Mouse (Mus musculus) limb, embryonic 15.5 days (tissue): ENCODE measurements around the gene Trim71. TPM values are rescaled to one million over a fixed set of nuclear protein-coding genes. Genes with fewer than 3 reads are reported as not detected.

Source experiments
- ATAC-seq: fragments of 200-750 bp; cut with Nextera tagmentation; 2 replicates; pipeline ENCODE4 v1.8.0; 2017; ENCODE audit warnings: low read depth, moderate TSS enrichment; ENCODE audit not compliant: insufficient number of reproducible peaks, low FRiP score, low TSS enrichment
- H3K27ac ChIP-seq: fragments of 300-500 bp; sonication (generic); 2 replicates; pipeline ENCODE4 v1.5.1; 2015; ENCODE audit warnings: moderate library complexity, mild to moderate bottlenecking, inconsistent platforms
- H3K27me3 ChIP-seq: fragments of 300-500 bp; sonication (generic); 2 replicates; pipeline ENCODE4 v1.6.1; 2015; ENCODE audit warnings: inconsistent platforms
- H3K36me3 ChIP-seq: fragments of 300-500 bp; sonication (generic); 2 replicates; pipeline ENCODE4 v1.6.1; 2015; ENCODE audit warnings: inconsistent platforms
- H3K4me1 ChIP-seq: fragments of 300-500 bp; sonication (generic); 2 replicates; pipeline ENCODE4 v1.6.1; 2015; ENCODE audit warnings: inconsistent platforms
- H3K4me2 ChIP-seq: fragments of 300-500 bp; sonication (generic); 2 replicates; pipeline ENCODE4 v1.6.1; 2015; ENCODE audit warnings: mild to moderate bottlenecking, inconsistent platforms
- H3K4me3 ChIP-seq: fragments of 300-500 bp; sonication (generic); 2 replicates; pipeline ENCODE4 v1.5.1; 2015; ENCODE audit warnings: mild to moderate bottlenecking, inconsistent platforms
- H3K9ac ChIP-seq: fragments of 300-500 bp; sonication (generic); 2 replicates; pipeline ENCODE4 v1.6.1; 2015; ENCODE audit warnings: inconsistent platforms
- H3K9me3 ChIP-seq: fragments of 300-500 bp; sonication (generic); 2 replicates; pipeline ENCODE4 v1.6.1; 2016; ENCODE audit warnings: inconsistent platforms
- WGBS: fragments of 180-500 bp; shearing (Covaris S2); methylation state at CpG from one replicate; pipeline ENCODE4 v1.1.7; 2015; 5-methylcytosine and 5-hydroxymethylcytosine counted together
- polyA plus RNA-seq: library from polyadenylated mRNA; unstranded; fragments of >200 nt; fragmentation: Nextera tagmentation; extraction: Ambion mirVana; gene quantifications from 2 replicates; pipeline ENCODE4 v1.2.1, GENCODE M21; 2015

Trim71 gene
- polyA plus RNA-seq, 1 experiment from 2014 or later, result 0.24 TPM

DNA sequence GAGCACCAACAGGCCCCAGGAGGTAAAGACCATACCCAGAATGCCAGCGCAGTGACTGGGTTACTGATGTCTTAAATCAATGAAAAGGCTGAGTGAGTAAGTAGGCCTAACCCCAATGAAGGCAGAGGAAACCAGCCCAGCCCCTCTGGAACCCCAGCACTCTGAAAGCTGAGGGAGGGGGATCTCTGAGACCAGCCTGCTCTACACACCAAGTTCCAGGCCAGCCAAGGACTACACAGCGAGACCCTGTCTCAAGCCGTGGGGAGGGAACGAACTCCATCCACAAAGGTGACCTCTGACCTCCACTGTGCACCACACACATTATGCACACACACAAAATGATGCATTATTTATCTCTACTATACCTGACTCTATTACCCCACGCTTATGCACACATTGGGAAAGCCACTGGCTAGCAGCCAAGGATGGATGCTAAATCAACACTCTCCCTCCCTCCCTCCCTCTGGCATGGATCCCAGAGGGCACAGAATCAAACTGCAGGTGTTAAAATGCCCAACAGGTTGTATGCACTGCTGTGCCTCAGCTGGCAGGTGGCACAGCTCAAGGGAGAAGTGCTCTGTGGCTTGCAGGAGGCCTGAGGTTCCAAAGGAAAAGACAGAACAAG is 9.7 kb downstream of the Trim71 start:
- ATAC-seq, result no peak; the same call in 1 of the 2 replicates
- H3K9ac ChIP-seq, result no peak overlapping the region

DNA sequence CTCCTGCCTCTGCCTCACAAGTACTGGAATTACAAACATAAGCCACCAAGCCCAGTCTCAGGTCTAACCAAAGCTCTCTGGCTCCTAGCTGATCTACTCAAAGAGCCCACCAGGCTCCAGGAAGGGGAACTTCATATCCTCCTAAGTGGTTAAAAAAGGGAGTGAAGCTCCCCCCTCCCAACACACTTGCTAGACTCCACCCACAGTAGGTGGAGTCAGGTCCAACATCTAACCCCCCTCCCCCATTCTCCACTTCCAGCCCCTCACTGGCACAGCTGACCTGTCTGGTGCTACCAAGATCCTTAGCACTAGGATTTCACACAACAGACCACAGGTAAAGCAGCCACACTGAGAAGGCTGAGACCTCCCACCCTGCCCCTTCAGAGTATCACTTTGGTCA is 10.3 kb downstream of the Trim71 start:
- ATAC-seq, result no peak
- Histone ChIP-seq H3K4me1 (peaks cover 8% of the 10 kb centered on the region), H3K4me2 (no peak overlapping the region)

More for the DNA sequence above, 9.7 kb downstream of the Trim71 start:
- Histone ChIP-seq H3K27me3 (peaks cover 11% of the 10 kb centered on the region), H3K4me2 (no peak overlapping the region), H3K27ac (no peak overlapping the region), H3K9me3 (no peaks in the 10 kb centered on the region), H3K4me1 (peaks cover 8% of the 10 kb centered on the region), H3K4me3 (no peak overlapping the region), H3K36me3 (no peaks in the 10 kb centered on the region)
- 56% methylated on average over 5 of the region's 5 CpGs for WGBS

DNA sequence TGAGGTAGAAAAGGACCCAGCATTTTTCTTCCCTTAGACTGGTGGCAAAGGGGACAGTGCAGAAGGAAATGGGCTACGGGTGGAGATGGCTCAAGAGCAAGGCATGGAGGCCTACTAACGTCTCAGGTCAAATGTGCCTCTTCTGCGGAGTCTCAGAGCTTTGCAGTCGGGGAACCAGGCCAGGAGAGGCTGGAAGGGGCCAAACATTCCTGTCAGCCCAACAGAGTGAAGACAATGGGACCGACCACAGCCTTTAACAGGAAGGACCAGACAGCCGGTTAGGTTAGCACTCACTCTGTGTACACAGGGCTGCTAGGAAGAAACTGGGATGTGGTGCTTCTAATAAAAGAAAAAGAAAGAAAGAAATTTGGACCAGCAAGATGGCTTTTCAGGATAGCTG is 14.1 kb downstream of the Trim71 start:
- Histone ChIP-seq H3K27ac (no peak overlapping the region), H3K4me3 (no peak overlapping the region), H3K36me3 (no peaks in the 10 kb centered on the region), H3K9ac (no peak overlapping the region), H3K9me3 (no peaks in the 10 kb centered on the region), H3K4me2 (no peak overlapping the region), H3K4me1 (peaks cover 16% of the 10 kb centered on the region), H3K27me3 (no peaks in the 10 kb centered on the region)
- 49% methylated on average over 6 of the region's 6 CpGs for WGBS
- ATAC-seq, result no peak

More for the DNA sequence above, 10.3 kb downstream of the Trim71 start:
- no peak overlapping the region for H3K4me3 ChIP-seq
- H3K9ac ChIP-seq, result no peak overlapping the region
- H3K9me3 ChIP-seq, result no peaks in the 10 kb centered on the region
- no peaks in the 10 kb centered on the region for H3K36me3 ChIP-seq
- H3K27me3 ChIP-seq, result peaks cover 5% of the 10 kb centered on the region
- H3K27ac ChIP-seq, result no peak overlapping the region

GRCm38 (mm10) chr9:114549117-114549516 is 15.1 kb downstream of the Trim71 start:
- no peak overlapping the region for H3K9ac ChIP-seq
- no peak overlapping the region for H3K27ac ChIP-seq
- H3K27me3 ChIP-seq, result no peaks in the 10 kb centered on the region
- H3K4me2 ChIP-seq, result no peak overlapping the region
- peaks cover 18% of the 10 kb centered on the region for H3K4me1 ChIP-seq
- WGBS, result 61% methylated on average over 5 of the region's 5 CpGs
- H3K9me3 ChIP-seq, result no peaks in the 10 kb centered on the region
- H3K4me3 ChIP-seq, result no peak overlapping the region
- no peak for ATAC-seq
- no peaks in the 10 kb centered on the region for H3K36me3 ChIP-seq

- Histone ChIP-seq H3K4me3 (no peak overlapping the region), H3K27ac (no peak overlapping the region), H3K4me1 (peaks cover 22% of the 10 kb centered on the region), H3K4me2 (no peak overlapping the region), H3K36me3 (no peaks in the 10 kb centered on the region), H3K9ac (no peak overlapping the region), H3K9me3 (no peaks in the 10 kb centered on the region), H3K27me3 (no peaks in the 10 kb centered on the region)
- no peak for ATAC-seq
- 51% methylated on average over 4 of the region's 4 CpGs for WGBS
Observed at GRCm38 (mm10) chr9:114548496-114548895, 15.7 kb downstream of the Trim71 start.

- Histone ChIP-seq H3K27ac (no peak overlapping the region), H3K36me3 (no peaks in the 10 kb centered on the region), H3K27me3 (no peaks in the 10 kb centered on the region), H3K4me3 (no peak overlapping the region), H3K4me2 (no peak overlapping the region), H3K4me1 (peaks cover 22% of the 10 kb centered on the region), H3K9ac (no peak overlapping the region), H3K9me3 (no peaks in the 10 kb centered on the region)
- 51% methylated on average over 6 of the region's 6 CpGs for WGBS
- no peak for ATAC-seq
Observed at GRCm38 (mm10) chr9:114547643-114548077, 16.5 kb downstream of the Trim71 start.

GRCm38 (mm10) chr9:114546765-114547164 is 17.4 kb downstream of the Trim71 start:
- Histone ChIP-seq H3K9ac (no peak overlapping the region), H3K4me2 (no peak overlapping the region), H3K9me3 (no peaks in the 10 kb centered on the region), H3K36me3 (no peaks in the 10 kb centered on the region), H3K27ac (no peak overlapping the region), H3K4me3 (no peak overlapping the region), H3K4me1 (peaks cover 22% of the 10 kb centered on the region), H3K27me3 (no peaks in the 10 kb centered on the region)
- no peak for ATAC-seq
- WGBS, result 55% methylated on average over 12 of the region's 12 CpGs

DNA sequence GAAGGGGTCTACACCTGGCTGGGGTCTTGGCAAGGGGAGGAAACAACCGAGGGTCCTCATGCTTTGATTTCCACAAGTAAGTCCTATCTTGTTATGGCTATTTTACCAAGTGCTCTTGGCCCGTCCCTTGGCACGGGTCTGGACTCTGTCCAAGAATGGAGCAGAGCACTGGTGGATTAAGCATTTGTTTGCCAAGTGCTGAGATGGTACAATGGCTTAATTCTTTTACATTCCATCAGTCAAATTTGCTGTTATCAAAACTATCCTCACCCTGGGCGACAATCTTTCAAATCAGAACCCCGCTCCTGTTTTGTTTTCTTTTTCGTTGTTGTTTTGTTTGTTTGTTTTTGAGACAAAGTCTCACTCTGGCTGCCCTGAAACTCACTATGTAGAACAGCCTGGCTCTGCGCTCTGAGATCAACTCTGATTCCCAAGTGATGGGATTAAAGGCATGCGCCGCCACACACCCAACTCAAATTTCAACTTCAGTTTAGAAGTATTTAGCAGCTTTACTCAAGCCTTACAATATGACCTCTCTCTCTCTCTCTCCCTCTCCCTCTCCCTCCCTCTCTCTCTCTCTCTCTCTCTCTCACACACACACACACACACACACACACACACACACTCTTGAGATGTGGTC is 19.3 kb downstream of the Trim71 start:
- Histone ChIP-seq H3K27me3 (no peaks in the 10 kb centered on the region), H3K36me3 (no peaks in the 10 kb centered on the region), H3K4me2 (0 out of 2 replicates have a peak overlapping the region, but pooled peaks have one; percentile 19), H3K9me3 (no peaks in the 10 kb centered on the region), H3K27ac (no peak overlapping the region), H3K9ac (no peak overlapping the region), H3K4me3 (no peak overlapping the region), H3K4me1 (peaks cover 24% of the 10 kb centered on the region)
- whole genome bisulfite sequencing, result 25% methylated on average over 9 of the region's 9 CpGs
- ATAC-seq, result no peak

DNA sequence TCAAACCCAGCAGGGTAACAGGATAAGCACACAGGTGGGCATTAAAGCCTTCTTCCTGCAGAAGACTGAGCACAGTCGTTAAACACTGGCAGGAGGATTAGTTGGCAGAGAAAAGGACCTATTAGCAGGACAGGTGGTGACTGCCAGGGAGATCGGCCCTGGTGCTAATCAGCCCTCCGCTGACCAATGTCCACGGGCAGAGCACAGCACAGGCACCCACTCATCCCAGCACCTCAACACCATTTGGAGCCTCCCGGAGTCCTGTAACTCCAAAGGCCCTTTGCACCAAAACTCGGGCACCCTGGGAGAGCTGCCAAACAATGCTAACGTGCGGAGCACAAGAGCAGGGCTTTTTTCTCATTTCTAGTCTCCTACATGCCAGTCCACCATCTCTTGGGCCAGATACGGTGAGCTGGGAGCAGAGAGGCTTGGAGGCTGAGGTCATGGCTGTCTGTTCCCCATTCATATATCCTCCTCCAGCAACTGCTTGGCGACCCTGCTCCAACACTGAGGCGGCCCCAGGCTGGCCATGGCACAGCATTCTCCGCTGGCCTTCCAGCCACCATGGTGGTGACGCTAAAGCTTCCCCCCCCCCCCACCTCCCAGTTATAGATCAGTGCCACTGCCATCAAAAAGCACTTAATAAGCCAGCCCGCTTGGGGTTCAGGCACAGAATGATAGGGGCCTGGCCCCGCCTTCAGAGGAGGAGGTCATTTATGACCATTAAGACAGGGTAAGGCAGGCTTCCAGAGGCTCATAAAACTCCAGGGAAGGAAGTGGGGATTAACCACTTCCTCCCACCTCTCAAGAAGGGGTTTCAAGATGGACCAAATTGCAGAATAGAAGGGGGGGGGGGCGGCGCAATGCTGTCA is 20.1 kb downstream of the Trim71 start:
- peaks cover 27% of the 10 kb centered on the region for H3K4me1 ChIP-seq

GRCm38 (mm10) chr9:114541279-114541741 is 22.9 kb downstream of the Trim71 start:
- Histone ChIP-seq H3K36me3 (no peaks in the 10 kb centered on the region), H3K27me3 (no peaks in the 10 kb centered on the region), H3K4me2 (no peak overlapping the region), H3K4me1 (peaks cover 32% of the 10 kb centered on the region), H3K4me3 (no peak overlapping the region), H3K9ac (no peak overlapping the region), H3K27ac (no peak overlapping the region), H3K9me3 (no peaks in the 10 kb centered on the region)
- no peak for ATAC-seq
- 52% methylated on average over 1 of the region's 1 CpGs for WGBS

More for the DNA sequence above, 20.1 kb downstream of the Trim71 start:
- WGBS, result 27% methylated on average over 17 of the region's 17 CpGs
- Histone ChIP-seq H3K9me3 (no peaks in the 10 kb centered on the region), H3K9ac (no peak overlapping the region), H3K27me3 (no peaks in the 10 kb centered on the region), H3K4me2 (0 out of 2 replicates have a peak overlapping the region, but pooled peaks have one; percentile 19), H3K36me3 (no peaks in the 10 kb centered on the region), H3K4me3 (no peak overlapping the region), H3K27ac (no peak overlapping the region)
- ATAC-seq, result no peak

- H3K27ac ChIP-seq, result 0 out of 2 replicates have a peak overlapping the region, but pooled peaks have one; percentile 24
- ATAC-seq, result no peak
- H3K9me3 ChIP-seq, result no peaks in the 10 kb centered on the region
- H3K4me2 ChIP-seq, result no peak overlapping the region
- H3K36me3 ChIP-seq, result no peaks in the 10 kb centered on the region
- no peak overlapping the region for H3K9ac ChIP-seq
- H3K4me1 ChIP-seq, result peaks cover 18% of the 10 kb centered on the region
- H3K4me3 ChIP-seq, result no peak overlapping the region
- H3K27me3 ChIP-seq, result no peaks in the 10 kb centered on the region
- 58% methylated on average over 7 of the region's 7 CpGs for WGBS
Observed at GRCm38 (mm10) chr9:114538996-114539563, 25.1 kb downstream of the Trim71 start.
